Mouse (Mus musculus) kidney, adult 9 months (tissue): ENCODE measurements around the gene Cmbl.

ENCODE experiments used
- DNase-seq: peaks from one replicate; pipeline ENCODE4 v3.0.0; 2022

Gene Cmbl

DNA sequence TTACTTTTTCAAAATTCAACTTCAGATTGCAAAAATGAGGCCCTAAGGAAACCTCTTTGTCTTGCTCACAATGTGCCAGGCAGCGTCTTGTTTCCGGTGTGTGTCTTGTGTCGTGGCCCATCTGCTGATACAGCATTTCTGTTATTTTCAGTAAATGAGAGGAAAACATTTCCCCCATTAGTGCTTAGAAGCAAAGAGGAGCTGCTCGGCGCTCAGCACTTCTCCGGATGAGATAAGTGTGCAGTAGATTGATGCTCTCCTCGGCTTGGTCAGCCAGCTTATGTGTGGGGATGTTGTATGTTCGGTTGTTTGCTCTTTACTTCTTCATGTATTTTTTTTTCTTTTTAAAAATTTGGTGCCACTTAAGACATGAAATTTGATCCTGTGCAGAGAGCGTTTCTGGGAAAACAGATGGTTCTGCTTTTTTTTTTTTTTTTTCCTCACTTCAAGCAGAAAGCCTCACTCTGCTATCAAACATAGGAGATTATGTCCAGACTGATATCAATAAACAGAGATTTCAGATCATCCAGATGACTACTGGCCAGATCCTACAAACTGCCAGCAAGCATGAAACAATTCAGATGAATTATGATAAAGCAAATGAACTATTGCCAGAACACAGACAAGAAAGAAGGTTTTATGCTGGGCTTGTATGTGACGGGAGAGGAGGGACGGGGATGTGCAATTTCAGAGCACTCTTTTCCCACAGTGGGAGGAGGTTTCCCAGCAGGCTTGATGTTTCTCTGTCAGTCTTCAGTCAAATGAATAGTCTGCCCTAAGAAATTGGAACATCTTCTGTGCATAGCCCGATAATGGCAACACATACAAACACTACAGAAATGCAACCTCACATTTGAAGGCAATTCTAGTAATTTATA lies 62.3 kb downstream of the Cmbl start:
- DNase-seq, result no peak

DNA sequence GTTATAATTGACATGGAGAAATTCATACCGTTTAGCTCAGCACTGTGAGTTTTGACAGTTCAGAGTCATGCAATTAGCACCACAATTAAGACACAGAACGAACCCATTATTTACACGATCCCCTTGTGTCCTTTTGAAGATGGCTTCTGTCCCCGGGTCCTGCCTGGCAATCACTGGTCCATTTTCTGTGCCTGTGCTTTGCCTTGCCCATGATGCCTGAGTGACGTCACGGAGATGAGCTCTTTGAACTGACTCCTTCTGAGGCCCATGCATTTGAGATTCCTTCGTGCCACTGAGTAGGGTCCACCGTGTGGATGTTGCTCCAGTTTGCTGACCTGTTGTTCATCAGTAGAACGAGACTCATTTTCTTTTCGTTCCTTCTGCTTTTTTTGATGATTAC lies 63.0 kb downstream of the Cmbl start:
- DNase-seq, result no peak

GRCm38 (mm10) chr15:31629556-31629955 lies 64.4 kb downstream of the Cmbl start:
- no peak for DNase-seq

DNA sequence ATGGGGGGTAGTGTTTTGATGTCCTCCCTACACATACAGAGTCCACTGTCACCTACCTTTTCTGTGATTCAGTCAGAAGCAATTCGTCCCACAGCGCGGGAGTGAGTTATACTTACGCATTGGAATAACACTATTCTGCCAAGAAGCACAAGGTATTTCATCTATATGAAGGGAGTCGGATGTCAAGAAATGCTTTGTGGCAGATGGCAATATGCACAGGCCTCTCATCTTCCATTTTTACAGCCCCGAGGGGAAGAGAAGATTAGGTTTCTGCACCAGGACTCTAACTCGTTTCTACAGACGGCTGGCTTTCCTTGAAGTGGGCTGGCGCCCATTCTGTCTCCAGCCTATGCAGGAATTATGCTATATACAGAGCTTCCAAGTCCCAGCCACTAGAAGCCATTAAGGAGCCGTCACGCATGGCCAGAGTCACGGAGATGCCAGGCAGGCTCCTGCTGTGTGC lies 66.2 kb downstream of the Cmbl start:
- DNase-seq, result no peak

DNA sequence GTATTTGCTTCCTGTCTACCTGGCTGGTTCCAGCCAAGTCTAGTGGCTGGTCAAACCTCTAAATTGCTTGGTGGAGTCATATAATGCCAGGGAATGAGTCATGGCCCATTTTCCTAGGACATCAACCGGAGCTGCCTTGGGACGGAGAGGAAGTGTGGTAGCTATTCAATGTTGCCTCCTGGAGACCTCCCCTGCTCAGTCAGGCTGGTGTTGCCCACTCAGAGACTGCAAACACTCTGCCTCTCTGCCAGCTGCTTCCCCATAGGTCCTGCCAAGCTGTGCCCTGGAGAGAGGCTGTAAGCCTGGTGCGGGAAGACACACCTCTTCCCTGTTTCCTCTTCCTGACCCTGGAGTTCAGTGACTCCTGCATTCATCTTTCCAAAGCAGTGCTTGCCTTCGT lies 67.3 kb downstream of the Cmbl start:
- DNase-seq, result no peak

GRCm38 (mm10) chr15:31634582-31634981 lies 69.4 kb downstream of the Cmbl start:
- DNase-seq, result no peak

DNA sequence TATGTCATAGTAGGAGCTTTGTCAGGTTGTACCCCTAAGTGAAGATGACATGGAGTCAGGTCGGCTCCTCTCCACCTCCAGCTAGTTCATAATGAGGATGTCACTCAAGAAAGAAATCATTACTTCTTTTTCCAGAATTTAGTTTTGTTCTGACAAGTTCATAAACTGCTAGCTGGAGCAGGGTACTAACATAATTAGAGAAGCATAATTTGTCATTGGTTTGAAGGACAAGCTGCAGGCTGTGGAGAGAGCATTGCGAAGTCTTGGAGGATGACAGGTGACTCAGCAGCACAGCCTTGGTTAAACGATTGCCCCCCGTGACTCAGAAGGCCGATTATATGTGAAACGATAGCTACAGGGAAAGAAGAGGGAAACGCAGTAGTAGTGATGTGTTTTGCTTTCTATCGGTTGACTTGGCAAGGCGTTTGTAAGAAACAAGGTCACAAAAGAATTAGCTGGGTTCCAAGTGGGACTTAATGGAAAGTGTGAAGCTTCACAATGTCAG lies 71.0 kb downstream of the Cmbl start:
- DNase-seq, result no peak
